In genomic region chr11:79528601-79529000, GRCm38 (mm10) we compare ENCODE assay signal across 16 mouse cellular contexts. TPM values are rescaled to one million over a fixed set of nuclear protein-coding genes. Genes with fewer than 3 reads are reported as not detected.
DNase-seq lines count a peak whose midpoint lies in the region; ATAC-seq and TF ChIP-seq lines count a peak whose summit lies in the region.
"Had no signal": no experiment of that assay in that cellular context is flagged by ENCODE, and none has a peak within 500 bp of the region (broad histone marks: within the 10 kb centered on the region; RNA-seq: fewer than 3 reads in every experiment).

No protein-coding gene starts in this region.

- TF ChIP-seq EP300 in CH12.LX (IDR thresholded peaks at IDR 0.05; ENCODE audit: low read length), result no peak

- no peak for TF ChIP-seq CTCF in CH12.LX (conservative IDR thresholded peaks at IDR 0.05 in 1 of 2, IDR thresholded peaks at IDR 0.05 in 1 of 2; ENCODE audit: low read depth in 2 of 2, low read length in 2 of 2)
- no peak for TF ChIP-seq CTCF in bone marrow macrophage, adult 2 months (IDR thresholded peaks at IDR 0.05; ENCODE audit: low read depth, low read length)
- TF ChIP-seq CTCF in hindbrain, postnatal 0 days (IDR thresholded peaks at IDR 0.05; ENCODE audit: low read depth), result no peak

- no peak for TF ChIP-seq RAD21 in CH12.LX (IDR thresholded peaks at IDR 0.05; ENCODE audit: low read depth, low read length)

- DNase-seq in midbrain, embryonic 11.5 days (ENCODE audit: low spot score, missing footprints), result peak; percentile 19
- peak; percentile 68 for DNase-seq in CH12.LX (ENCODE audit: extremely low read depth)
- DNase-seq in hindbrain, postnatal 0 days (ENCODE audit: low spot score), result no peak
- DNase-seq in frontal cortex, adult 2 months (ENCODE audit: extremely low spot score in 1 of 2, low spot score in 1 of 2), result no peak
- DNase-seq: cerebellum, adult 18-20 months; kidney, postnatal 4 days; layer of hippocampus, postnatal 36 days; lung, adult 2 months had no signal

- in situ Hi-C loops in CH12.LX (cut with MboI; ENCODE audit: low pct_ligation_motif_present, low pct_unique_long_range_greater_than_20kb, low sequenced_read_pairs), result no loop called here

- H3K9me3 ChIP-seq in midbrain, embryonic 11.5 days (ENCODE audit: control insufficient read depth, low read length), result no peaks in the 10 kb centered on the region
- H3K9me3 ChIP-seq in midbrain, embryonic 15.5 days, result no peaks in the 10 kb centered on the region
- H3K9me3 ChIP-seq in CH12.LX (replicated peaks; ENCODE audit: low read length), result no peaks in the 10 kb centered on the region
- no peaks in the 10 kb centered on the region for H3K9me3 ChIP-seq in hindbrain, postnatal 0 days (ENCODE audit: low read length)
- H3K9me3 ChIP-seq: limb, embryonic 10.5 days; neural tube, embryonic 13.5 days had no signal

- H3K4me1 ChIP-seq in midbrain, embryonic 11.5 days (ENCODE audit: control insufficient read depth, insufficient read depth, low read length), result no peaks in the 10 kb centered on the region
- no peaks in the 10 kb centered on the region for H3K4me1 ChIP-seq in midbrain, embryonic 15.5 days
- H3K4me1 ChIP-seq in CH12.LX (ENCODE audit: control insufficient read depth in 1 of 2, insufficient read depth in 2 of 2), result peaks cover 24 to 62% of the 10 kb centered on the region in 2 experiments
- H3K4me1 ChIP-seq in bone marrow macrophage, adult 2 months (ENCODE audit: control insufficient read depth, insufficient read depth, low read length), result peaks cover 44% of the 10 kb centered on the region
- 0 out of 2 replicates have a peak, but pooled peaks cover 4% of the 10 kb centered on the region for H3K4me1 ChIP-seq in hindbrain, postnatal 0 days (ENCODE audit: insufficient read depth, low read length)
- H3K4me1 ChIP-seq: limb, embryonic 10.5 days; neural tube, embryonic 13.5 days had no signal

- no peak overlapping the region for H3K4me3 ChIP-seq in midbrain, embryonic 11.5 days (ENCODE audit: low read depth, low read length)
- no peak overlapping the region for H3K4me3 ChIP-seq in midbrain, embryonic 15.5 days
- H3K4me3 ChIP-seq in CH12.LX (replicated peaks in 1 of 3; ENCODE audit: low read depth in 2 of 3, low read length in 2 of 3, poor library complexity in 1 of 3) (peak overlapping the region; percentile 65 to 89 (median 78)), macrophage (ENCODE audit: inconsistent target) (peak overlapping the region; percentile 64)
- peak overlapping the region; percentile 68 for H3K4me3 ChIP-seq in bone marrow macrophage, adult 2 months (ENCODE audit: insufficient read depth, low read length)
- H3K4me3 ChIP-seq in hindbrain, postnatal 0 days (ENCODE audit: low read length), result no peak overlapping the region
- H3K4me3 ChIP-seq: limb, embryonic 10.5 days; neural tube, embryonic 13.5 days had no signal

- dilution Hi-C loops in CH12.LX (cut with MboI; ENCODE audit: extremely low pct_ligation_motif_present, extremely low pct_unique_long_range_greater_than_20kb, low sequenced_read_pairs), result no loop called here

- no peak overlapping the region for H3K9ac ChIP-seq in midbrain, embryonic 11.5 days (ENCODE audit: low read length)
- H3K9ac ChIP-seq in midbrain, embryonic 15.5 days, result no peak overlapping the region
- H3K9ac ChIP-seq in CH12.LX (ENCODE audit: insufficient read depth, low read depth), result peak overlapping the region; percentile 99
- no peak overlapping the region for H3K9ac ChIP-seq in hindbrain, postnatal 0 days (replicated peaks; ENCODE audit: low read length)
- H3K9ac ChIP-seq: neural tube, embryonic 13.5 days had no signal

- no peaks in the 10 kb centered on the region for H3K36me3 ChIP-seq in midbrain, embryonic 11.5 days (ENCODE audit: control insufficient read depth, insufficient read depth, low read length)
- H3K36me3 ChIP-seq in midbrain, embryonic 15.5 days (replicated peaks), result no peaks in the 10 kb centered on the region
- peaks cover 18 to 42% of the 10 kb centered on the region in 2 experiments for H3K36me3 ChIP-seq in CH12.LX (replicated peaks in 1 of 2; ENCODE audit: control insufficient read depth in 1 of 2, insufficient read depth in 1 of 2, low read length in 1 of 2)
- H3K36me3 ChIP-seq in macrophage (ENCODE audit: inconsistent target), result peaks cover 8% of the 10 kb centered on the region
- H3K36me3 ChIP-seq in hindbrain, postnatal 0 days (ENCODE audit: insufficient read depth, low read length), result no peaks in the 10 kb centered on the region

- H3K27ac ChIP-seq in midbrain, embryonic 11.5 days (ENCODE audit: low read depth, low read length), result no peak overlapping the region
- H3K27ac ChIP-seq in midbrain, embryonic 15.5 days, result no peak overlapping the region
- peak overlapping the region; percentile 97 for H3K27ac ChIP-seq in CH12.LX (ENCODE audit: insufficient read depth, low read depth)
- H3K27ac ChIP-seq in bone marrow macrophage, adult 2 months (ENCODE audit: insufficient read depth, low read depth, low read length), result peak overlapping the region; percentile 93
- peak overlapping the region; percentile 98 for H3K27ac ChIP-seq in macrophage
- no peak overlapping the region for H3K27ac ChIP-seq in hindbrain, postnatal 0 days
- H3K27ac ChIP-seq: limb, embryonic 10.5 days; neural tube, embryonic 13.5 days had no signal

- TF ChIP-seq POLR2A in CH12.LX (IDR thresholded peaks at IDR 0.05; ENCODE audit: low read depth, low read length), result peak; percentile 48
- no peak for TF ChIP-seq POLR2A in bone marrow macrophage, adult 2 months (IDR thresholded peaks at IDR 0.05; ENCODE audit: borderline replicate concordance, low read depth, low read length)

- no peaks in the 10 kb centered on the region for H3K27me3 ChIP-seq in midbrain, embryonic 11.5 days (ENCODE audit: control insufficient read depth, insufficient read depth, low read length)
- no peaks in the 10 kb centered on the region for H3K27me3 ChIP-seq in midbrain, embryonic 15.5 days (replicated peaks)
- H3K27me3 ChIP-seq in CH12.LX (replicated peaks), result no peaks in the 10 kb centered on the region
- H3K27me3 ChIP-seq in hindbrain, postnatal 0 days (ENCODE audit: insufficient read depth, low read length), result no peaks in the 10 kb centered on the region
- H3K27me3 ChIP-seq: neural tube, embryonic 13.5 days had no signal

- peaks cover 32% of the 10 kb centered on the region for H3K79me2 ChIP-seq in CH12.LX (replicated peaks; ENCODE audit: control insufficient read depth, extremely low read depth, insufficient read depth, poor library complexity, severe bottlenecking)
- peaks cover 69% of the 10 kb centered on the region for H3K79me2 ChIP-seq in macrophage (ENCODE audit: inconsistent target)

- 91% methylated on average over 3 of the region's 3 CpGs for WGBS in midbrain, embryonic 11.5 days
- 95% methylated on average over 3 of the region's 3 CpGs for WGBS in midbrain, embryonic 15.5 days
- 53% methylated on average over 3 of the region's 3 CpGs for WGBS in macrophage (ENCODE audit: missing documents)
- WGBS in hindbrain, postnatal 0 days, result 91% methylated on average over 3 of the region's 3 CpGs

- H3K4me2 ChIP-seq in midbrain, embryonic 11.5 days, result no peak overlapping the region
- H3K4me2 ChIP-seq in midbrain, embryonic 15.5 days, result no peak overlapping the region
- H3K4me2 ChIP-seq in CH12.LX (ENCODE audit: insufficient read depth, low read depth, poor library complexity, severe bottlenecking), result peak overlapping the region; percentile 82
- no peak overlapping the region for H3K4me2 ChIP-seq in hindbrain, postnatal 0 days (ENCODE audit: low read depth, low read length)
- H3K4me2 ChIP-seq: neural tube, embryonic 13.5 days had no signal

- ATAC-seq in midbrain, embryonic 11.5 days (ENCODE audit: low FRiP score), result no peak
- no peak for ATAC-seq in midbrain, embryonic 15.5 days (replicated peaks)
- ATAC-seq in hindbrain, postnatal 0 days, result no peak
- ATAC-seq: hindbrain, embryonic 16.5 days had no signal

RNA-seq across cellular contexts. Expression of gene Evi2, which starts 1.8 kb away (rescaled TPM):
- polyA plus RNA-seq in midbrain, embryonic 11.5 days (2014; fragmentation: Nextera tagmentation; extraction: Ambion mirVana), result 0.83 and 0.84 TPM in 2 replicates
- 0.43 and 0.74 TPM in 2 replicates for polyA plus RNA-seq in midbrain, embryonic 15.5 days (2015; fragmentation: Nextera tagmentation; extraction: Ambion mirVana)
- total RNA-seq in CH12.LX (2012; rRNA removed), result 1.0 and 1.2 TPM in 2 replicates
- 2.8 and 3.8 TPM in 2 replicates for total RNA-seq in CH12.LX (2014; rRNA removed)
- 2.9 and 6.2 TPM in 2 replicates for polyA plus RNA-seq in CH12.LX (2012; ENCODE audit: insufficient read length, low read depth)
- polyA plus RNA-seq in bone marrow macrophage, adult 2 months (2012; ENCODE audit: insufficient read depth, insufficient read length, missing spikeins), result 30.8 and 33.9 TPM in 2 replicates
- 10 to 100 TPM in 21 of 26 experiments, 1 to 10 TPM in 5; 2.7 to 35.0 (median 22.9) TPM for total RNA-seq in macrophage (2018; cell fraction: chromatin; rRNA removed)
- 10 to 100 TPM in 25 of 26 experiments, 1 to 10 TPM in 1; 7.8 to 17.8 (median 14.0) TPM for total RNA-seq in macrophage (2018; cell fraction: cytosol; rRNA removed)
- 10 to 100 TPM in 24 of 26 experiments, 1 to 10 TPM in 2; 5.1 to 44.0 (median 21.8) TPM for total RNA-seq in macrophage (2018; cell fraction: nucleus; rRNA removed)
- 12.0 to 26.9 TPM (median 22.2 TPM) in 3 replicates for polyA plus RNA-seq in macrophage (2018)
- total RNA-seq in hindbrain, postnatal 0 days (2014; rRNA removed), result 0.11 and 0.16 TPM in 2 replicates
- 0.21 and 0.54 TPM in 2 replicates for polyA plus RNA-seq in hindbrain, postnatal 0 days (2015; fragmentation: Nextera tagmentation; extraction: Ambion mirVana)
- polyA plus RNA-seq in frontal cortex, adult 2 months (2012; rRNA removed), result 0.08 and 0.18 TPM in 2 replicates
- total RNA-seq: midbrain, postnatal 0 days had no signal

RNA-seq across cellular contexts. Expression of gene Evi2a, which starts 1.8 kb away (rescaled TPM):
- 3.0 and 4.6 TPM in 2 replicates for polyA plus RNA-seq in midbrain, embryonic 11.5 days (2014; fragmentation: Nextera tagmentation; extraction: Ambion mirVana)
- 2.9 and 3.3 TPM in 2 replicates for polyA plus RNA-seq in midbrain, embryonic 15.5 days (2015; fragmentation: Nextera tagmentation; extraction: Ambion mirVana)
- total RNA-seq in CH12.LX (2012; rRNA removed), result 87.4 and 137 TPM in 2 replicates
- total RNA-seq in CH12.LX (2014; rRNA removed), result 164 and 165 TPM in 2 replicates
- 138 and 140 TPM in 2 replicates for polyA plus RNA-seq in CH12.LX (2012; ENCODE audit: insufficient read length, low read depth)
- polyA plus RNA-seq in bone marrow macrophage, adult 2 months (2012; ENCODE audit: insufficient read depth, insufficient read length, missing spikeins), result 423 and 440 TPM in 2 replicates
- total RNA-seq in macrophage (2018; cell fraction: chromatin; rRNA removed), result 100 to 1,000 TPM in 16 of 26 experiments, 10 to 100 TPM in 10; 15.8 to 244 (median 113) TPM
- total RNA-seq in macrophage (2018; cell fraction: cytosol; rRNA removed), result 100 to 1,000 TPM; 334 to 519 (median 442) TPM
- 100 to 1,000 TPM in 25 of 26 experiments, 10 to 100 TPM in 1; 94.6 to 560 (median 329) TPM for total RNA-seq in macrophage (2018; cell fraction: nucleus; rRNA removed)
- polyA plus RNA-seq in macrophage (2018), result 439 to 590 TPM (median 443 TPM) in 3 replicates
- 2.3 and 3.0 TPM in 2 replicates for total RNA-seq in hindbrain, postnatal 0 days (2014; rRNA removed)
- 4.5 and 5.9 TPM in 2 replicates for polyA plus RNA-seq in hindbrain, postnatal 0 days (2015; fragmentation: Nextera tagmentation; extraction: Ambion mirVana)
- 27.4 and 29.8 TPM in 2 replicates for polyA plus RNA-seq in frontal cortex, adult 2 months (2012; rRNA removed)

RNA-seq across cellular contexts. Expression of gene Evi2b, which starts 5.0 kb away (rescaled TPM):
- polyA plus RNA-seq in midbrain, embryonic 11.5 days (2014; fragmentation: Nextera tagmentation; extraction: Ambion mirVana), result 0.22 and 0.51 TPM in 2 replicates
- polyA plus RNA-seq in midbrain, embryonic 15.5 days (2015; fragmentation: Nextera tagmentation; extraction: Ambion mirVana), result 0.14 TPM in 1 of 2 replicates, not detected in the other
- 10.0 and 12.0 TPM in 2 replicates for total RNA-seq in CH12.LX (2012; rRNA removed)
- 37.9 and 40.5 TPM in 2 replicates for total RNA-seq in CH12.LX (2014; rRNA removed)
- 86.9 and 105 TPM in 2 replicates for polyA plus RNA-seq in CH12.LX (2012; ENCODE audit: insufficient read length, low read depth)
- polyA plus RNA-seq in bone marrow macrophage, adult 2 months (2012; ENCODE audit: insufficient read depth, insufficient read length, missing spikeins), result 333 and 359 TPM in 2 replicates
- 100 to 1,000 TPM in 16 of 26 experiments, 10 to 100 TPM in 10; 11.0 to 220 (median 121) TPM for total RNA-seq in macrophage (2018; cell fraction: chromatin; rRNA removed)
- total RNA-seq in macrophage (2018; cell fraction: cytosol; rRNA removed), result 100 to 1,000 TPM; 109 to 178 (median 145) TPM
- total RNA-seq in macrophage (2018; cell fraction: nucleus; rRNA removed), result 100 to 1,000 TPM in 22 of 26 experiments, 10 to 100 TPM in 4; 35.6 to 316 (median 172) TPM
- polyA plus RNA-seq in macrophage (2018), result 141 to 593 TPM (median 289 TPM) in 3 replicates
- total RNA-seq in hindbrain, postnatal 0 days (2014; rRNA removed), result not detected in 2 replicates
- 0.25 and 0.52 TPM in 2 replicates for polyA plus RNA-seq in hindbrain, postnatal 0 days (2015; fragmentation: Nextera tagmentation; extraction: Ambion mirVana)
- 0.88 and 1.3 TPM in 2 replicates for polyA plus RNA-seq in frontal cortex, adult 2 months (2012; rRNA removed)
- polyA plus RNA-seq: hindbrain, embryonic 16.5 days had no signal

RNA-seq across cellular contexts. Expression of gene Omg, which starts 24.7 kb away (rescaled TPM):
- polyA plus RNA-seq in midbrain, embryonic 11.5 days (2014; fragmentation: Nextera tagmentation; extraction: Ambion mirVana), result 1.9 TPM in 2 replicates
- polyA plus RNA-seq in midbrain, embryonic 15.5 days (2015; fragmentation: Nextera tagmentation; extraction: Ambion mirVana), result 5.3 and 5.4 TPM in 2 replicates
- total RNA-seq in CH12.LX (2012; rRNA removed) (0.13 TPM in 2 replicates), CH12.LX (2014; rRNA removed) (0.09 TPM in 1 of 2 replicates, not detected in the other)
- polyA plus RNA-seq in CH12.LX (2012; ENCODE audit: insufficient read length, low read depth) (0.17 TPM in 1 of 2 replicates, not detected in the other), macrophage (2018) (0.11 to 0.34 TPM in 2 of 3 replicates, not detected in the other)
- polyA plus RNA-seq in bone marrow macrophage, adult 2 months (2012; ENCODE audit: insufficient read depth, insufficient read length, missing spikeins), result 0.48 TPM in 1 of 2 replicates, not detected in the other
- 1 to 10 TPM in 8 of 26 experiments, under 1 TPM in 11, not detected in 7; 0.30 to 2.5 (median 0.92) TPM for total RNA-seq in macrophage (2018; cell fraction: chromatin; rRNA removed)
- under 1 TPM in 14 of 26 experiments, not detected in 12; 0.03 to 0.29 (median 0.07) TPM for total RNA-seq in macrophage (2018; cell fraction: cytosol; rRNA removed)
- total RNA-seq in macrophage (2018; cell fraction: nucleus; rRNA removed), result 1 to 10 TPM in 1 of 26 experiments, under 1 TPM in 18, not detected in 7; 0.21 to 1.2 (median 0.42) TPM
- 21.0 and 27.7 TPM in 2 replicates for total RNA-seq in hindbrain, postnatal 0 days (2014; rRNA removed)
- 33.2 and 34.8 TPM in 2 replicates for polyA plus RNA-seq in hindbrain, postnatal 0 days (2015; fragmentation: Nextera tagmentation; extraction: Ambion mirVana)
- 114 and 125 TPM in 2 replicates for polyA plus RNA-seq in frontal cortex, adult 2 months (2012; rRNA removed)
- total RNA-seq: heart, postnatal 25 days had no signal

Comparison
In these comparisons a context has a peak if more than half of its experiments do, and no peak if none do; other contexts are left out.
1. DNase-seq: peak in midbrain, embryonic 11.5 days (single experiment) and CH12.LX (single experiment); none in hindbrain, postnatal 0 days (single experiment) and frontal cortex, adult 2 months (0 of 2).
2. H3K27ac ChIP-seq: peak in CH12.LX (single experiment), bone marrow macrophage, adult 2 months (single experiment) and macrophage (single experiment); none in midbrain, embryonic 11.5 days (single experiment), midbrain, embryonic 15.5 days (single experiment) and hindbrain, postnatal 0 days (single experiment).
3. H3K4me3 ChIP-seq: peak in CH12.LX (3 of 3), bone marrow macrophage, adult 2 months (single experiment) and macrophage (single experiment); none in midbrain, embryonic 11.5 days (single experiment), midbrain, embryonic 15.5 days (single experiment) and hindbrain, postnatal 0 days (single experiment).
4. RNA of gene Evi2b, which starts 5.0 kb away (polyA plus RNA-seq): 141 to 593 TPM in macrophage, 333 to 359 TPM in bone marrow macrophage, adult 2 months and 86.9 to 105 TPM in CH12.LX; 0.88 to 1.3 TPM in frontal cortex, adult 2 months, 0.25 to 0.52 TPM in hindbrain, postnatal 0 days, 0.22 to 0.51 TPM in midbrain, embryonic 11.5 days and 0.14 TPM in midbrain, embryonic 15.5 days; every median in the first group is over 10 times any median in the second.